Mouse (Mus musculus) erythroid progenitor cell, adult 5-6 weeks (primary cell): Measurements from ENCODE around the gene Tyr. TPM values are rescaled to one million over a fixed set of nuclear protein-coding genes. Genes with fewer than 3 reads are reported as not detected.
"Not testable (repeated sequence)": the region's sequence is repeated elsewhere in the genome, so short reads cannot be mapped to it uniquely, and the experiment has no call there.

Experiments used
- ATAC-seq: replicated peaks from 2 replicates; pipeline ENCODE4 v1.8.0; 2016; ENCODE audit warnings: moderate number of reproducible peaks, mild to moderate bottlenecking, moderate TSS enrichment, inconsistent platforms; ENCODE audit not compliant: poor library complexity, low FRiP score, severe bottlenecking
- total RNA-seq, 2 experiments: library from RNA; stranded (forward) in 1 of 2; stranded (reverse) in 1 of 2; fragments of 150-400 nt in 1 of 2; fragments of 186-747, 209-891 nt in 1 of 2; gene quantifications; 2 replicates each; pipeline versions ENCODE4 v1.2.3 to v1.2.4; 2015 to 2017; ENCODE audit warnings: low replicate concordance in 2 of 2

Gene Tyr
- total RNA-seq (2015; ENCODE audit: low replicate concordance) = not detected in 2 replicates
- not detected in 2 replicates for total RNA-seq (2017; ENCODE audit: low replicate concordance)

DNA sequence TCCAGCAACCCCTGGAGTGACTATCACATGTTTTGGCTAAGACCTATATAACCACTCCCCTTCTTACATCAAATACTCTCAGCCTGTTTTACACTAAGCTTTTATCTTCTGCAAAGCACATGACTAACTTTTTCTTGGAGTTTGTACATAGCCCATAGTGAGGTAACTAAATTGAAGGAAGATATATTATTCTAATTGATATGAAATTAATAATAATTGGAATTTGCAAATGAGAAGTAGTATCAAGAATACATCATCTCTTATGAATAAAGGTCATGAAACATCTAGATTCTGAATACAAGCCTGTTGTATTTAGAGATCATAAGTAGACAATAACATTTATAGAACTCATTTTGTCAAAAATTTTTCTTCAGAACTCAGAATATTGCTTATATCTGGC lies at the start of gene Tyr:
Gene Tyr, minus strand, starts transcription at position 101 of the 400 bp plus-strand sequence.
- ATAC-seq = no peak

DNA sequence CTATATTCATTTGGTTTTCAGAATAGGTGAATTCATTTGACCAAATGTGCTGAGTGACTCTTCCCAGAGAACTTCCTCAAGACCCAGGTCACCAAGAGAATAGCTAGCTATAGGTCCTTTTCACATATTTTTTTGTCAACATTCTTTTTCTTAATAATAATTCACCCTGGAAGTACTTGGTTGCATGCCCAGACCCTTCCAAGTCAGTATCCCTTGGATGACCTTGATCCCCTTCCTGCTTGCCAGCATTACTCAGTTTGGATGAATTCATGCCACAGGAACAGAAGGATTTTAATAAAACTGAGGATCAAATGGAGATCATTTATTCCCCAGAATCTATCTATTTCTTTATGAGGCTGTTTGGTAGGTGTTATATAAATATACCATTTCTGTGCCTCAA lies 45.7 kb upstream of the Tyr start:
- ATAC-seq = no peak

DNA sequence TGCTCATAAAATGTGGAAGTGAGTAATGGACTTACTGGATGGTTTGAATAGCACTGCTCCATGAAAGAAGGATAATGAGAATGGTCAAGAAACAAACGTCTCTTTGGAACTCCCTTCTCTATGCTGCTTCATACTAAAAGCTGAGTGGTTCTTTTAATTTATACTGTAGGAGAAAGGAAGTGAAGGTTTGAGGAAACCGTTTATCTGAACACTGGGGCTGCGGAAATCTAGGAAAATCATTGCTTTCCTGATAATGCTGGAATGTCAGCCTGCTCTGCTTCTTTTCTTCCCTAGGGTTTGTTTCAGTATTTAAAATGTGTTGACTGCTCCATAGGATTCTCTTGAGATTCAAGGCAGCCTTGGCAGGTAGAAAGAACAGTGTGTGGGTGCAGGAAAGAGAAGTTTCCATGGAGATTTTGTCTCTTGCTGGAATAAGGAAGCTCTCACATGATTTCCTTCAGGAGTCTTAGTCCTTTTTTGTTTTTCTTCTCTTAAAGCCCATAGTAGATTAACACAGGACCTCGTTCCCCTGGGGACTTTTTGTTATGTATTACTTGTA lies 891 bp upstream of the Tyr start:
- no peak for ATAC-seq

DNA sequence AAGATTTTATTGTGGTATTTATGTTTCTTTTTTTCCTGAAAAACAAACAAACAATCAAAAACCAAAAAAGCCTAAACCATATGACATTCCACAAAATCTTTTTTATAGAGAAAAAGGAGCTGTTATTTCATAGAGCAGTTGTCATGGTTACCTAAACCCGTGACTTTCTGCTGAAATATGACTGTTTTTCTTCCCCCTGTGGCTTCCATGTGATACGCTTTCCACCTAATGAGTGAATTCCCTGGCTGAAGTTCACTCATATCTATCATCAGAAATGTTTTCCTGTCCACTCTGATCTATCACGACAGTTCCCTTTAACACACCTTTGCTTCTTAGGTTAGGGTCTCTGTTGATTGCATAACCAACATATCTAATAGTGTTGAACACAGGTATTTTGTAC lies 5.3 kb downstream of the Tyr start:
- ATAC-seq = no peak

DNA sequence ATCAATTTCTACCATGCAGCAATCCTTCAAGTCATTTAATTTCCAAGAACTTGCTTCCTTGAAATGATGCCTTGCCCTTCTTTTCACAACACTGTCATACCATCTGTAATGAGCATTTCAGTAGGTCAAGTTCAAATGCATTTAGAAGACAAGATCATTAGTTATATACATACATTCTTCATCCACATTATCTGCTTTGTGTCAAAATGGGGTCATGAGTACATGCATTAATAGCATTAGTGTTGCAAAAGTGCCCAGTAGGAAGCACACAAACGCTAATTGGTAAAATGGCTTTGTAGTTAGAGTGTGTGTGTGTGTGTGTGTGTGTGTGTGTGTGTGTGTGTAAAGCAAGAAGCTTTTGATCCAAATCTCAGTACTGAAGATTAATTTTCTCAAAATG lies 80.0 kb downstream of the Tyr start:
- no peak for ATAC-seq

DNA sequence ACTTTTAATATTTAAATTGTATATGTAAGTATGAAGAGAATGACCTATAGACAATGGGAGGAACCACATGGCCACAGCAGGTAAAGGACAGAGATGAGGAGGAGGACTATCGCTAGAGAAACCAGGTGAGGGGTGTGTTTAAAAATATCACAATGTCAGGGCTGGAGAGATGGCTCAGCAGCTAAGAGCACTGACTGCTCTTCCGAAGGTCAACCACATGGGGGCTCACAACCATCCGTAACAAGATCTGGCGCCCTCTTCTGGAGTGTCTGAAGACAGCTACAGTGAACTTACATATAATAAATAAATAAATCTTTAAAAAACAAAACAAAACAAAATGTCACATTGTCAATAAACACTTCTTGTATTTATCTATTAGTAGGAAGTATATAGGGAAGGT lies 81.9 kb downstream of the Tyr start:
- not testable (repeated sequence) for ATAC-seq

DNA sequence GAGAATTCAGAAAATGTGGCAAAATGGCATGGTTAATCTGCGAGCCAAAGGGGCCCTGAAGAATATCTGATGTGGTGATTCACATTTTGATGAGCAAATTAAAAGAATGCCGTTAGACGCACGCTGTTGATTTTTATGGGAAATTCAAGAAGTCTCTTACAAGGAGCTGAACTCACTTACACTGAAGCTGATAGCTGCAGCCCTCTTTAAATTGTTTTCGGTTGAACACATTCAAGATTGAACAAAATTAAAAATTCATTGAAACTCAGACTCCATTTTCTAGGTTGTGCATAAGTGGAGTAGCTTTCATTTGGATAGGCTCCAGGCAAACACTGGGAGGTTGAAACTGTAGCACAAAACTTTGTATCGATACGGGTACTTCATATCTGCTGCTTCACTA lies 96.3 kb downstream of the Tyr start:
- ATAC-seq = no peak

DNA sequence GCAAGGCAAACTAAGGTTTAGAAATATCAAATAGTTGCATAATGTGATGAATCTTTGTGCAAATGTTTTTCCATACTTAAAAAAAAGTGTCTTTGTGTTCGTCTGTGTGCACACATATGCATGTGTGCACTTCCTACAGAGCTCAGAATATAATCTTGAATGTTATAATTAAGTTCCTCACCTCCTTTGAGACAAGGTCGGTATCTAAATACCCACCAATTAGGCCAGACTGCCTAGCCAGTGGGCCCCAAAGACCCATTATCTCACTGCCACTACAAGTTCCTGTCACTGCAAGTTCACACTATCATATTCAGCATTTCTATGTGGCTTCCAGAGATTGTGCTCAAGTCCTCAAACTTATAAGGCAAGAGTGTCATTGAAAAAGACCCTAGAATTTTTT lies 118.4 kb downstream of the Tyr start:
- ATAC-seq = no peak

Other genes with a start within 250 kb of the Tyr start
- not detected in 2 replicates for gene Nox4, start 247.4 kb downstream of the Tyr start, total RNA-seq (2015; ENCODE audit: low replicate concordance)
- gene Nox4, start 247.4 kb downstream of the Tyr start, total RNA-seq (2017; ENCODE audit: low replicate concordance) = not detected in 2 replicates
- not detected in 2 replicates for gene Grm5, start 90.7 kb upstream of the Tyr start, total RNA-seq (2015; ENCODE audit: low replicate concordance)
- gene Grm5, start 90.7 kb upstream of the Tyr start, total RNA-seq (2017; ENCODE audit: low replicate concordance) = not detected in 2 replicates